Mouse (Mus musculus): ENCODE data around the gene Fyttd1. TPM values are rescaled to one million over a fixed set of nuclear protein-coding genes. Genes with fewer than 3 reads are reported as not detected.

Fyttd1 gene
- 110 and 126 TPM in 2 replicates for polyA plus RNA-seq (2015; fragmentation: Nextera tagmentation; extraction: Ambion mirVana)

DNA sequence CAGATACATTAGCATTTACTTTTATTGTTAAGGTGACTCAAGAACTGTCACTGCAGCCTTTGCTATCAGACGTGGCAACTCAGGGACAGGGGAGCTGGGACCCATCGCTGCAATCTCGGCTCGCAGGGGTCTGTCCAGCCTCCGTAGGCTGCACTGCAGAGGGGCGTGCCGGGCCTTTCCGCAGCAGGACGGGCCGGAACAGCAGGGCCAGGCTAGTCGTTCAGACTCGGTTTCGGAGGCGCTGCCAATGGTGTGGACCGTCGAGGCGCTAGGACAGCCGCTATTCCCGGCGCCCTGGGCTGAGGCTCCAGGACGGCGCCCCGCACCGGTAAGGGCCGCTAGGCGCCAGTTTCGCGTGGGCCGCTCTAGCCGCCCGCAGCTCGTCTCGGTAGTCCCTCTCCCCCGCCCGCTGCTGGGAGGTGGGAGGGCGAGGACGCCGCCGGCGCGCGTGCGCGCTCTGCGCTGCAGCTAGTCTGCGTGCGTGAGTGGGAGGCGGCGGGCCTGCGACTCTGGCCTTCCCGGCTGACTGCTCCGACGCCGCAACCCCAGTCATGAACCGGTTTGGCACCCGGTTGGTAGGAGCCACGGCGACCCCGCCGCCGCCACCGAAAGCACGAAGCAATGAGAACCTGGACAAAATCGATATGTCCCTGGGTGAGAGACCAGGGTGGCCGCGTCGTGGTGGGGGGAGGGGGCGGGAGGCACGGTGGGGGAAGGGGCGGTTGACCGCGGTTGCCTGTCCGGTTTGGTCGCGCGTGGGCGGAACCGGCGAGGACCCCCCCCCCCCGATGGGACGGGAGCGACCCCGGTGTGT, at the start of gene Fyttd1, which contains the start of gene Rubcn:
TSS of gene Fyttd1 (plus strand) at position 158 of the 814 bp plus-strand sequence.
TSS of gene Rubcn (minus strand) at position 424 of the 814 bp plus-strand sequence.
- H3K36me3 ChIP-seq, result no peaks in the 10 kb centered on the region
- H3K27ac ChIP-seq, result peak within 1 kb of the TSS; percentile 91
- under 1% methylated on average over 82 of the region's 83 CpGs for WGBS
- H3K9me3 ChIP-seq, result no peaks in the 10 kb centered on the region
- peak within 1 kb of the TSS; percentile 92 for H3K4me3 ChIP-seq (replicated peaks)
- H3K4me2 ChIP-seq (replicated peaks), result peak within 1 kb of the TSS; percentile 86
- no peaks in the 10 kb centered on the region for H3K27me3 ChIP-seq
- peak; percentile 99 for ATAC-seq
- H3K9ac ChIP-seq (replicated peaks), result peak within 1 kb of the TSS; percentile 88
- H3K4me1 ChIP-seq (replicated peaks), result peaks cover 15% of the 10 kb centered on the region

DNA sequence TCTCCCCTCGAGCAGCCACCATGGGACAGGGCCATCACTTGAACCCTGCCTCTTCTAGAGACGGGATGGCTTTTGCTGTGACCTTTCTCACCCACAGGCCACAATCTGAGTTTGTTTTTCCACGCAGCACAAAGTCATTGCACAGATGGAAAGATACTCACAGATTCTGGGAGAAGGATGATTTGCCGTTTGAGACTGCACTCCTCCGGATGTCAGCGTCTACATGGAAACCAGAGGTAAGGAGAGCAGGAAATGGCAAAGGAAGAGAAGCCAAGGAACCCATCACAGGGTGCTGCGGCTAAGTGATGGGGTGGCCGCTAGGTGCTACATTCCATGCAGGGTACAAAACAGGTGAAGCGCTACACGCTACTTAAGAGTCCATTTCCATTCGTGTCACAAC, 48.2 kb upstream of the Fyttd1 start:
- no peaks in the 10 kb centered on the region for H3K9me3 ChIP-seq
- no peak overlapping the region for H3K4me2 ChIP-seq (replicated peaks)
- H3K36me3 ChIP-seq, result peaks cover 72% of the 10 kb centered on the region
- no peaks in the 10 kb centered on the region for H3K27me3 ChIP-seq
- H3K4me1 ChIP-seq (replicated peaks), result no peaks in the 10 kb centered on the region
- H3K9ac ChIP-seq (replicated peaks), result no peak overlapping the region
- H3K4me3 ChIP-seq (replicated peaks), result no peak overlapping the region
- WGBS, result 90% methylated on average over 11 of the region's 11 CpGs
- no peak overlapping the region for H3K27ac ChIP-seq
- ATAC-seq, result no peak

- Histone ChIP-seq H3K36me3 (peaks cover 68% of the 10 kb centered on the region), H3K27me3 (no peaks in the 10 kb centered on the region), H3K9ac (replicated peaks) (no peak overlapping the region), H3K27ac (no peak overlapping the region), H3K9me3 (no peaks in the 10 kb centered on the region), H3K4me2 (replicated peaks) (no peak overlapping the region), H3K4me3 (replicated peaks) (no peak overlapping the region), H3K4me1 (replicated peaks) (no peaks in the 10 kb centered on the region)
- no peak for ATAC-seq
- 83% methylated on average over 4 of the region's 4 CpGs for WGBS
Observed at GRCm38 (mm10) chr16:32831501-32831900, 45.8 kb upstream of the Fyttd1 start.

GRCm38 (mm10) chr16:32847103-32847502, 30.2 kb upstream of the Fyttd1 start:
- Histone ChIP-seq H3K27me3 (no peaks in the 10 kb centered on the region), H3K27ac (no peak overlapping the region), H3K4me2 (replicated peaks) (no peak overlapping the region), H3K9me3 (no peaks in the 10 kb centered on the region), H3K36me3 (peaks cover 77% of the 10 kb centered on the region), H3K4me3 (replicated peaks) (no peak overlapping the region), H3K4me1 (replicated peaks) (no peaks in the 10 kb centered on the region), H3K9ac (replicated peaks) (no peak overlapping the region)
- no peak for ATAC-seq
- 88% methylated on average over 11 of the region's 11 CpGs for WGBS

DNA sequence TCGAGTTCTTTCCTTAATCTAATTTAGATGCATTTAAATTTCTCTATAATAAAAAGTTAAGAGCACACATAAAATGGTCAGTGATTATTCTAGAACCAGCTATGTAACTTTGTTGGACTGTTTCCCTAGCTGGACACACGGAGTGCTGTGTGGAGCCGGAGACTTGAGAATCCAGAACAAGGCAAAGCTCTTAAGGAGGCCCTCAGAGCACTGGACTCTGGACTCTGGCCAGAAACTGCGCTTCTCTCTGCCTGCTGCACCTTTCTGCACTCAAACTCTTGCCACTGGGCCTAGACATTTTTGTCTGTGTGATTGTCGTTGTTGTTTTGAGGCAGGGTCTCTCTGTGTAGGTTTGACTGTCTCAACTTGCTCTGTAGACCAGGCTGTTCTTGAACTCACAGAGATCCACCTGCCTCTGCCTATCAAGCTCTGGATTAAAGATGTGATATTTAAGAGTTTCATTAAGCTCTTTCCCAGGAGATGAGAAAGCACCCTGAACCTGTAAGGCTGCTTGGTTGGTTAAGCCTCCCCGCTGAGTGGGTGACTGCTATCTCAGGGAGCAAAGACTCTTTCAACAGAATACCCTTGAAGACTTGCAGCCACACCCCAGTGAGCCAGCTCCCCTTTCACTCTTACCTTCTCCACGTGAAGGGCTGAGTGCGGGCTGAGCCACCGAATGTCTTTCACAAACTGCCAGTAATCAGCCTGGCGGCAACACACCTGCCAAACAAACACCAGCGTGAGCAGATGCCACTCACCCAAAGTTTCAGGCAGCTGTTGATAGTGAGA, 28.1 kb upstream of the Fyttd1 start:
- no peak overlapping the region for H3K4me3 ChIP-seq (replicated peaks)
- H3K9me3 ChIP-seq, result no peaks in the 10 kb centered on the region
- WGBS, result 96% methylated on average over 11 of the region's 11 CpGs
- H3K27me3 ChIP-seq, result no peaks in the 10 kb centered on the region
- H3K4me1 ChIP-seq (replicated peaks), result peaks cover 3% of the 10 kb centered on the region; the same call in 1 of the 2 replicates
- ATAC-seq, result no peak
- no peak overlapping the region for H3K4me2 ChIP-seq (replicated peaks)
- H3K36me3 ChIP-seq, result peaks cover 66% of the 10 kb centered on the region
- H3K27ac ChIP-seq, result no peak overlapping the region
- no peak overlapping the region for H3K9ac ChIP-seq (replicated peaks)

DNA sequence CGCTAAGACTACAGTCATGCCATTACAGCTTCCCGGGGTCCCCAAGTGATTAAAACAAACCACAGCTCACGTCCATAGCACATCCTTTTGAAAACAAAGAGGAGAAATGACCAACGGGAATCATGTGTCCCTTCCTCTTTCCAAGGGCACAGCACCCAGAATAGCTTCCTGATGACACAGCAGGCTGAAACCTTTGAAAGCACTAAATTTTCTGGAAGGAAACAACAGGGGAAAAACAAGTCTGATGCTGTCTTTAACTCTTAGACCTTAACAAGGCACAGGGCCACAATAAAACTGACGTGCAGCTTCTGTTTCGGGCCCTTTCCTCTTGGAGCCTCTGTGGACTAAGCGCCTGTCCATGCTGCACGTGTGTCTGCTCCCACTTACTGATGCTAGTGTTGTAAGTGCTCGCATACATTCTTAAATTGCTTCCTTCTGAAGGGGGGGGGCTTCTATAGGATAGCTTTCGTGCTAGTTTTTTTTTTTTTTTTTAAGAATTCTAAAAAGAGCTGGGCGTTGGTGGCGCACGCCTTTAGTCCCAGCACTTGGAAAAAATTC, 23.7 kb upstream of the Fyttd1 start:
- Histone ChIP-seq H3K9ac (replicated peaks) (no peak overlapping the region), H3K9me3 (no peaks in the 10 kb centered on the region), H3K36me3 (peaks cover 39% of the 10 kb centered on the region), H3K27me3 (no peaks in the 10 kb centered on the region), H3K27ac (no peak overlapping the region), H3K4me1 (replicated peaks) (peaks cover 5% of the 10 kb centered on the region; the same call in 1 of the 2 replicates), H3K4me3 (replicated peaks) (no peak overlapping the region), H3K4me2 (replicated peaks) (no peak overlapping the region)
- WGBS, result 85% methylated on average over 13 of the region's 13 CpGs
- no peak for ATAC-seq

GRCm38 (mm10) chr16:32854050-32854571, 23.2 kb upstream of the Fyttd1 start:
- 81% methylated on average over 2 of the region's 2 CpGs for WGBS
- Histone ChIP-seq H3K9ac (replicated peaks) (no peak overlapping the region), H3K4me2 (replicated peaks) (no peak overlapping the region), H3K4me1 (replicated peaks) (peaks cover 5% of the 10 kb centered on the region; the same call in 1 of the 2 replicates), H3K36me3 (peaks cover 34% of the 10 kb centered on the region), H3K9me3 (no peaks in the 10 kb centered on the region), H3K27me3 (no peaks in the 10 kb centered on the region), H3K4me3 (replicated peaks) (no peak overlapping the region), H3K27ac (no peak overlapping the region)
- no peak for ATAC-seq

DNA sequence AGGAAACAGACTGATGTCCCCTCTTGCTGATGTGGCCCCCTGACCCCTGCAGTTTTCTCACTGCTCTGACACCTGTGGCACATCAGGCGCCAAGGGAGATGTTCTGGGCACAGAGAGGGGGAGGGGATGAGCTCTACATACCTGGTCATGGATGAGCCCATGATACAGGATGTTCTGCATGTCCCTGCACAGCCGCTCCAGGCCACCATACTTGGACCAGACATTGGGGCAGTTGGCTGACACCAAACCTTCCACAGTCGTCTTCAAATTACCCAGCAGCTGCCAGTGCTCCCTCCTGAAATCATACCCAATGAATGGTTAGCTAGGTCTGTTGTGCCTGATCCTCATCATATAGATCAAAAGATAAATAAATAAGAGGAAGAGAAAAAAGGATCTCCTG, 20.5 kb upstream of the Fyttd1 start:
- 94% methylated on average over 3 of the region's 3 CpGs for WGBS

DNA sequence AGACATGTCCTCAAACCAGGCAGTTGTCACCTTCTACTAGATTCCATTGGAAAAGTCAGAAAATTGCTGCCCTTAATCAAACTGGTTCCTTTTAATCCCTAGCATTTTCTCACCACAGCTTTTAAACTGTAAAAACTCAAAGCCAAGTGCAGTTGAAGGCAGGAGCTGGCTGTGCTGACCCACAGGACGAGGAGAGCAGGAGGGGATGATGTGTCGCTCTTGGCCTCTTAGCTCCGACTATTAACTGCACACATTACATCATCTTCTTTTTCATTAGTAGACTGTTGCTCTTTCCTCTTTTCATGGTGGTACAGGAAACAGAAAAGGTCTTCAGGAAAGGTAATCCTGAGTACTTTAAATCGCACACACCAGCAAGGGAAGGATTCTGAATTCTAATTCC, 18.9 kb upstream of the Fyttd1 start:
- no peak for ATAC-seq
- Histone ChIP-seq H3K4me2 (replicated peaks) (no peak overlapping the region), H3K27me3 (no peaks in the 10 kb centered on the region), H3K4me3 (replicated peaks) (no peak overlapping the region), H3K9me3 (no peaks in the 10 kb centered on the region), H3K4me1 (replicated peaks) (peaks cover 5% of the 10 kb centered on the region; the same call in 1 of the 2 replicates), H3K36me3 (peaks cover 30% of the 10 kb centered on the region), H3K9ac (replicated peaks) (no peak overlapping the region), H3K27ac (no peak overlapping the region)
- 87% methylated on average over 4 of the region's 4 CpGs for WGBS

More for the DNA sequence above, 20.5 kb upstream of the Fyttd1 start:
- no peak for ATAC-seq
- Histone ChIP-seq H3K9ac (replicated peaks) (no peak overlapping the region), H3K27ac (no peak overlapping the region), H3K4me2 (replicated peaks) (no peak overlapping the region), H3K4me3 (replicated peaks) (no peak overlapping the region), H3K36me3 (peaks cover 36% of the 10 kb centered on the region), H3K9me3 (no peaks in the 10 kb centered on the region), H3K4me1 (replicated peaks) (peaks cover 5% of the 10 kb centered on the region; the same call in 1 of the 2 replicates), H3K27me3 (no peaks in the 10 kb centered on the region)

- Histone ChIP-seq H3K4me2 (replicated peaks) (no peak overlapping the region), H3K9ac (replicated peaks) (no peak overlapping the region), H3K27me3 (no peaks in the 10 kb centered on the region), H3K4me1 (replicated peaks) (peaks cover 4% of the 10 kb centered on the region; the same call in 1 of the 2 replicates), H3K9me3 (no peaks in the 10 kb centered on the region), H3K27ac (no peak overlapping the region), H3K4me3 (replicated peaks) (no peak overlapping the region), H3K36me3 (peaks cover 26% of the 10 kb centered on the region)
- WGBS, result 83% methylated on average over 12 of the region's 12 CpGs
- no peak for ATAC-seq
Observed at GRCm38 (mm10) chr16:32858771-32859636, 18.3 kb upstream of the Fyttd1 start.

DNA sequence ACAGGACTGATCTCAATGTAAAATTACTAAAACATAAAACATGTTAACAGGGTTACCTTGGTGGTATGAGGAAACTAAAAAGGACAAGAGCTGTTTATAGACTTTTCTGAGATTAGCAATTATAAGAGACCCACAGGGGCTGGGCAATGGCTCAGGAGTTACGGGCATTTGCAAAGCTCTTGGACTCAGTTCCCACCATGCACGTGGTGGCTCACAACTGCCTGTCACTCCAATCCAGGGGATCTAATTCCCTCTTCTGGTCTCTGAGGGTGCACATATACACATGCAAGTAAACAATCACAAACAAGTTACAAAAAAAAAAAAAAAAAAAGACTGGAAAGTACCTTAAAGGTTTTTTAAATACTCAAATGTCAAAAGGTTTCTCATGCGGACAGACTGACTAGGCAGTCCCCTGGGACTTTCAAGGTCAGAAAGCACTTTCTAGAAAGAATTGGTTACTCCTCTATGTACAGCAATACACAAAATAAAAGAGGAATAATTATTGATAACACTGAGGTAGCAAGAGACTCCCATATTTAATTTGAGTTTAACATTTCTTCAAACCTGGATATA, 15.4 kb upstream of the Fyttd1 start:
- ATAC-seq, result no peak
- 93% methylated on average over 3 of the region's 3 CpGs for WGBS

More for the DNA sequence above, 15.4 kb upstream of the Fyttd1 start:
- Histone ChIP-seq H3K4me3 (replicated peaks) (no peak overlapping the region), H3K27me3 (no peaks in the 10 kb centered on the region), H3K4me1 (replicated peaks) (peaks cover 12% of the 10 kb centered on the region), H3K4me2 (replicated peaks) (no peak overlapping the region), H3K36me3 (peaks cover 16% of the 10 kb centered on the region; the same call in 1 of the 2 replicates), H3K27ac (no peak overlapping the region), H3K9ac (replicated peaks) (no peak overlapping the region), H3K9me3 (no peaks in the 10 kb centered on the region)
